Mouse (Mus musculus): ENCODE measurements at regions not wholly inside any gene's neighbourhood (a gene's known extent, or its start where the extent isn't known, plus 50 kb on each side); places are given as distances from the start of the nearest gene placed in this dataset.

DNA sequence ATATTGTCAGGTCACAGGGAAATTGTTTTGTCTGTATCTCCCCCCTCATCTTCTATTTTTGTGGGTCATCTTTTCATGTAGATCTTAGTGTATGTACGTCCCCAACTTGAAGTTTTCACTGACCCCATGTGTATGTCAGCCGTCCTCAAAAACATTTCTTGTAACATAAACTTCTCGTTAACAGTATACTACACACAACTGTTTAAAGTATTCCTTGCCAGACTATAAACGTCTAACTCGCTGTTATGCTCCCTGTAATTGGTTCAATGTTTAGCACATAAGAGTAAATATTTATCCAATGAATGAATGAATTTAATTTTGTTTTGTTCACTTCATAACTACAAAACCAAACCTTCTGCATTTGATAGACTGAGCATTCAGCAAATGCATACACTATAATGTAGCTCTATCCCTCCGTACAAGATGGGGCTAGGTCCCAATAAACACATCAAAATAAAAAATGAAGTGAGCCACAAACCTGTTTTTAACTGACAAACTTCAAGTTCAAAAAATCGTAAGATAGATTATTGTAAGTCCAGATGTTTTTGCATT is 67.3 kb downstream of the Mgst1 start:
- ATAC-seq (ENCODE audit: low read depth), result peak; percentile 72
- Histone ChIP-seq H3K4me2 (ENCODE audit: low read depth, low read length) (no peak overlapping the region), H3K27ac (ENCODE audit: low read length) (no peak overlapping the region), H3K27me3 (ENCODE audit: control insufficient read depth, insufficient read depth, low read depth, low read length) (no peaks in the 10 kb centered on the region), H3K4me1 (replicated peaks; ENCODE audit: control insufficient read depth, insufficient read depth, low read length) (no peaks in the 10 kb centered on the region), H3K9me3 (ENCODE audit: control insufficient read depth, low read length) (no peaks in the 10 kb centered on the region), H3K4me3 (ENCODE audit: low read length) (no peak overlapping the region), H3K36me3 (ENCODE audit: control insufficient read depth, insufficient read depth, low read length) (no peaks in the 10 kb centered on the region), H3K9ac (ENCODE audit: low read length) (no peak overlapping the region)
- 41% methylated on average over 7 of the region's 7 CpGs for WGBS

DNA sequence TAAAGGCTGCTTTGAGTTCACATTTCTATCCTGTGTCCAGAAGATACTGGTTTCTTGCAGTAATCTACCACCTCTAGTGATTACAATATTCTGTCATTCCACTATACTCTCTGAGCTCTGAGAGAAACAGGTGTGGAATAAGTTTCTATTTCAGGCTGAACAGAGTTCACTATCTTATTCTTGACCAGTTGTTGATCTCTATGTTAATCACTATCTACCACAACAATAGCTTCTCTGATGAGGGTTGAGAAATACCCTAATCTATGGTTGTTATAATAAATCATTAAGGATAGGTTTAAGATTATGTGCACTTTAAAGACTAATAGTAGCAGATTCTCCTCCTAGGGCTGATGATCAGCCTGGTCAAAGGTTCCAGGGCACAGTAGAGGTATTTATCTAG is 75.1 kb downstream of the Mgst1 start:
- no peaks in the 10 kb centered on the region for H3K36me3 ChIP-seq (ENCODE audit: control insufficient read depth, insufficient read depth, low read length)
- no peaks in the 10 kb centered on the region for H3K4me1 ChIP-seq (replicated peaks; ENCODE audit: control insufficient read depth, insufficient read depth, low read length)
- H3K9me3 ChIP-seq (ENCODE audit: control insufficient read depth, low read length), result no peaks in the 10 kb centered on the region
- H3K27ac ChIP-seq (ENCODE audit: low read length), result no peak overlapping the region
- no peak for ATAC-seq (ENCODE audit: low read depth)
- H3K27me3 ChIP-seq (ENCODE audit: control insufficient read depth, insufficient read depth, low read depth, low read length), result no peaks in the 10 kb centered on the region
- H3K9ac ChIP-seq (ENCODE audit: low read length), result no peak overlapping the region
- no peak overlapping the region for H3K4me3 ChIP-seq (ENCODE audit: low read length)
- H3K4me2 ChIP-seq (ENCODE audit: low read depth, low read length), result no peak overlapping the region

- Histone ChIP-seq H3K27me3 (ENCODE audit: control insufficient read depth, insufficient read depth, low read depth, low read length) (no peaks in the 10 kb centered on the region), H3K27ac (ENCODE audit: low read length) (no peak overlapping the region), H3K9ac (ENCODE audit: low read length) (no peak overlapping the region), H3K4me3 (ENCODE audit: low read length) (no peak overlapping the region), H3K9me3 (ENCODE audit: control insufficient read depth, low read length) (no peaks in the 10 kb centered on the region), H3K36me3 (ENCODE audit: control insufficient read depth, insufficient read depth, low read length) (no peaks in the 10 kb centered on the region), H3K4me2 (ENCODE audit: low read depth, low read length) (no peak overlapping the region), H3K4me1 (replicated peaks; ENCODE audit: control insufficient read depth, insufficient read depth, low read length) (no peaks in the 10 kb centered on the region)
- ATAC-seq (ENCODE audit: low read depth), result no peak
- WGBS, result 37% methylated on average over 4 of the region's 4 CpGs
Measured at GRCm38 (mm10) chr6:138232403-138232802, 92.3 kb downstream of the Mgst1 start.

- Histone ChIP-seq H3K4me2 (ENCODE audit: low read depth, low read length) (no peak overlapping the region), H3K9me3 (ENCODE audit: control insufficient read depth, low read length) (no peaks in the 10 kb centered on the region), H3K9ac (ENCODE audit: low read length) (no peak overlapping the region), H3K4me3 (ENCODE audit: low read length) (no peak overlapping the region), H3K36me3 (ENCODE audit: control insufficient read depth, insufficient read depth, low read length) (no peaks in the 10 kb centered on the region), H3K27ac (ENCODE audit: low read length) (no peak overlapping the region), H3K27me3 (ENCODE audit: control insufficient read depth, insufficient read depth, low read depth, low read length) (no peaks in the 10 kb centered on the region), H3K4me1 (replicated peaks; ENCODE audit: control insufficient read depth, insufficient read depth, low read length) (no peaks in the 10 kb centered on the region)
- 47% methylated on average over 1 of the region's 1 CpGs for WGBS
- ATAC-seq (ENCODE audit: low read depth), result no peak
Measured at GRCm38 (mm10) chr6:138242837-138243236, 102.7 kb downstream of the Mgst1 start.

GRCm38 (mm10) chr6:138266668-138267067 is 126.6 kb downstream of the Mgst1 start:
- Histone ChIP-seq H3K4me3 (ENCODE audit: low read length) (no peak overlapping the region), H3K9ac (ENCODE audit: low read length) (no peak overlapping the region), H3K27ac (ENCODE audit: low read length) (no peak overlapping the region), H3K4me2 (ENCODE audit: low read depth, low read length) (no peak overlapping the region), H3K4me1 (replicated peaks; ENCODE audit: control insufficient read depth, insufficient read depth, low read length) (no peaks in the 10 kb centered on the region), H3K9me3 (ENCODE audit: control insufficient read depth, low read length) (no peaks in the 10 kb centered on the region), H3K36me3 (ENCODE audit: control insufficient read depth, insufficient read depth, low read length) (no peaks in the 10 kb centered on the region), H3K27me3 (ENCODE audit: control insufficient read depth, insufficient read depth, low read depth, low read length) (no peaks in the 10 kb centered on the region)
- ATAC-seq (ENCODE audit: low read depth), result no peak
- WGBS, result 84% methylated on average over 3 of the region's 3 CpGs

Measured in lung, embryonic 16.5 days (tissue).